Mouse (Mus musculus) cerebellum, adult 2 months (tissue): Measurements from ENCODE around the gene Brms1. TPM values are rescaled to one million over a fixed set of nuclear protein-coding genes. Genes with fewer than 3 reads are reported as not detected.

ENCODE experiments used
- DNase-seq, 2 experiments: peaks; one replicate each; pipeline ENCODE4 v3.0.0; 2021
- H3K27ac ChIP-seq: fragments of 200-500 bp; 2 replicates; pipeline ENCODE4 v1.5.1; 2012; ENCODE audit warnings: low read length, control low read depth, inconsistent platforms; ENCODE audit not compliant: insufficient read depth
- H3K27me3 ChIP-seq: fragments of 200-500 bp; 2 replicates; pipeline ENCODE4 v1.6.1; 2012; ENCODE audit warnings: inconsistent platforms, mild to moderate bottlenecking, low read length, moderate library complexity; ENCODE audit not compliant: control insufficient read depth, insufficient read depth
- H3K4me1 ChIP-seq: fragments of 200-500 bp; 2 replicates; pipeline ENCODE4 v1.6.1; 2011; ENCODE audit warnings: low read length; ENCODE audit not compliant: control insufficient read depth, insufficient read depth
- H3K4me3 ChIP-seq: fragments of 200-500 bp; replicated peaks from 2 replicates; pipeline ENCODE3; 2011; ENCODE audit warnings: mild to moderate bottlenecking, low read depth, low read length, control low read depth; ENCODE audit not compliant: insufficient read depth
- CTCF ChIP-seq: fragments of 200-500 bp; IDR thresholded peaks from 2 replicates; pipeline ENCODE4 v1.5.1; 2011; ENCODE audit warnings: low read depth, mild to moderate bottlenecking, control low read depth, low read length, moderate library complexity, borderline replicate concordance; ENCODE audit not compliant: insufficient read depth
- POLR2A ChIP-seq: fragments of 200-500 bp; IDR thresholded peaks from 2 replicates; pipeline ENCODE4 v1.6.1; 2011; ENCODE audit warnings: low read length, control low read depth, borderline replicate concordance; ENCODE audit not compliant: insufficient read depth
- WGBS: fragments of 180-500 bp; shearing (Covaris S2); methylation state at CpG from one replicate; pipeline ENCODE4 v1.1.7; 2018; 5-methylcytosine and 5-hydroxymethylcytosine counted together
- polyA plus RNA-seq: library from polyadenylated mRNA; depleted of rRNA; stranded (reverse); fragments of >200 nt; gene quantifications from 2 replicates; pipeline ENCODE4 v1.2.3, GENCODE M21; 2012

Brms1 gene
- polyA plus RNA-seq, 1 experiment: 20.8 TPM

DNA sequence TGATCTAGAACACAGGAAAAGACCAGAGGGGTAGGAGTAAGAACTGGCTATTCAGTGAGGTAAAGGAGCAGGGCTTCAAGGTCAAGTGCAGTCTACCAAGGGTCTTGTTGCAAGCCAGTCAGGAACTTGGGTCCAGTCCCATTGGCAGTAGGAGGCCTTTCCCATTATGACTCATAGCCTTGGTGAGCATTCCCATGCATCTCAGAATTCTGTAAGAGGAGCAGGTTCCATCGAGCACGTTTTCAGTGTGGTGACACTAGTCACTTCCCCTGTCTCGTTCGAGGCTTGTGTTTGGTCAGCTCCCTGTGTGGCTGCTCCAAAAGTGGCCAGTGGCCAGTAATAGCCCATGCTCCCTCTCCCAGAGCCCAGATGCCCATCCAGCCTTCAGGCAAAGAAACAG lies 4.4 kb downstream of the Brms1 start:
- Histone ChIP-seq H3K27me3 (no peaks in the 10 kb centered on the region), H3K4me1 (peaks cover 14% of the 10 kb centered on the region), H3K27ac (no peak overlapping the region), H3K4me3 (no peak overlapping the region)
- TF ChIP-seq CTCF: no peak
- no peak for TF ChIP-seq POLR2A
- 10% methylated on average over 4 of the region's 4 CpGs for WGBS
- DNase-seq: peak in 1 of 2 experiments; percentile 52

DNA sequence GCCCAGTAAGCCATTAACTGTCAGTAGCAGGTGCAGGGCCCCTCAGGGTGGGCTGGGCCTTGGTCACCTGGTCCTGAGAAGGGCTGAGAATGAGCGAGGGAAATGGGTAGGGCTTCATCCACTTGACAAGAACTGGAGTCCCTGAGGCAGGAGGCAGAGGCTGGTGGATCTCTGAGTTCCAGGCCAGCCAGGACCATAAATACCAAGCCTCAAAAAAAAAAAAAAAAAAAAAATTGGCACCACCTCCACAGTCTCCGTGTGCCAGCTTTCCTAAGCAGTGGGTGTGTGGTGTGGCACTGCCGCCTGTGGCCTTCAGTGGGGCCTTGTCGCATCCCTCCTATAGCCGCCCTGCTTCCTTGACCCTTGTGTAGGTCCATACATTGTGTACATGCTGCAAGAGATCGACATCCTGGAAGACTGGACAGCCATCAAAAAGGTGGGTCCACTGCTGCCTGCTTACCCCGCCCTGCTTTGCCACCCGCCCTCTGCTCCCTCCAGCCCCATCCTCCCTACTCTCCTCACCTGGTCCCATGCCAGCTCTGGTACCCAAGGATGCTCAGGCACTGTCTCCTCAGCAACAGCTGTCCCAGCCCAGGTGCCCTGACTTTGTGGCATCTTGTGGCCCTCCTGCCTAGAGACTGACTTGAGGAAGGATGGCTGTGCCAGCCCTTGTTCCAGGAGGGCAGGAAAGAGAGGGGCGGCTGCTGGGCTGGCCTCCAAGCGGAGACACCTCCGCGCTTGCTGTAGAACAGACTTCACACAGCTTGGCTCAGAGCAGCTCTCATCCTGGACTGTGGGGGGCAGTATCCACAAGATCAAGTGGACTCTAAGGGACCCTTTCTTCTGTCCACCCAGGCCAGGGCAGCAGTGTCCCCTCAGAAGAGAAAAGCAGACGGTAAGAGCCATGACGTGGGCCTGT lies 7.2 kb downstream of the Brms1 start:
- no peaks in the 10 kb centered on the region for H3K27me3 ChIP-seq
- H3K27ac ChIP-seq: no peak overlapping the region
- 54% methylated on average over 14 of the region's 14 CpGs for WGBS
- H3K4me3 ChIP-seq: no peak overlapping the region
- peaks cover 37% of the 10 kb centered on the region for H3K4me1 ChIP-seq
- 0 out of 2 replicates have a peak, but pooled peaks have one; percentile 13 for TF ChIP-seq CTCF
- no peak for TF ChIP-seq POLR2A
- DNase-seq: no peak

DNA sequence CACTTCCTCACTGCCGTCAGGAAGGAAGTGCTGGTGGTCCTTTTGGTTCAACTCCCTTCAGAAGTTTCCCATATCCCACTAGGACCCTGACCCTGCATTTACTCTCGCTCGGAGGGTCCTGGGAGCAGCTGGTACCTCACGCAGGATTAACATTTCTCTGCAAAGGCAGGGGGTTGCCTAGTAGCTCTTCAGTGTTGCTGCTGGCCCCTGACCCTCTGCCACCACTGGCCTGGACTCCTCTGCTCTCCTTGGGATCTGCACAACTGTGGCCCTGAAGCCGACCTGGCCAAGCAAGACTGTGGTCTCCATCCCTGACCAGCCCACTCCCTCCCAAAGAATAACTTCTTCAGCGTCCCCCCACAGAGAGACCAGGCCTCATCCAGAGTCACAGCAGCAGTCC lies 8.2 kb downstream of the Brms1 start:
- no peak for DNase-seq
- H3K27me3 ChIP-seq: no peaks in the 10 kb centered on the region
- peaks cover 40% of the 10 kb centered on the region for H3K4me1 ChIP-seq
- TF ChIP-seq POLR2A (no peak), CTCF (no peak)
- 78% methylated on average over 6 of the region's 6 CpGs for WGBS
- H3K27ac ChIP-seq: no peak overlapping the region
- no peak overlapping the region for H3K4me3 ChIP-seq

DNA sequence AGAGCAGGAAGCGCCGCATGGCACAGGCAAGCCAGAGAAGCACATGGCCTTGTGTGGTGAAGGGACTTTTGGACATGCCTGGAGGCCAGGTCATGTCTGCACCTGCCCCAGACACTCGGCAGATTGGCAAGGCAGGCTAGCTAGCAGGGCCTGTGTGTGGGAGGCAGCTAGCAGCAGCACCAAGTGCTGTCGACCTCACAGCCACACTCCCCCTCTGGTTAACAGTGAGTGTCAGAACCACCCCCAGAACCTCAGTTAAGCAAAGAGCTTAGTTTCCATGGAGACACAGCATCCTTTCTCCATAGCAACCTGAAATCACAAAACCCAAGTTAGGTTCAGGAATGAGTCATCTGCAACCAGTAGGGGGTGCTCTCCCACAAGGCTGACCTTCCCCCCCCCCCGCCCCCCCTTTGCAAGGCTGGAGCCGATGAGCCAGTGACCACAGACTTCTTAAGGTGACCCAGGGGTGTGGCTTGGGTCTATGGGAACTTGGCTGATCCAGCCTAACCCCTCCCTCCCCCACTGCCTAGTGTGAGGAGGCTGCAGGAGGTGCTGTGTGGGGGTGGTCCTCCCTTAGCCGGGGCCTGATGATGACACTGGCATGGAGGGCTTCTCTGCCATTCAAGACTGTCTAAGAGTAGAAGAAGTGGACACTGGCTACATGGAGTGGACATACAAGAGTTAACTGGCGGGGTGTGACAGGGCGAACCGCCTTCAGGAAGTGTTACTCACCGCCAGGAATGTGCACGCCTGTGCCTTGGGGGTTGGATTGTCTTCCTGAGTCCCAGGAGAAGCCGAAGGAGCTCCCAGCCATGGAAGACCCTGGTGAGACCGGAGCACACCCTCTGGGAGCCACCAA lies 9.1 kb downstream of the Brms1 start, which contains the start of gene Rin1:
TSS of gene Rin1 (plus strand) at position 435 of the 859 bp plus-strand sequence.
- no peak within 1 kb of the TSS for H3K4me3 ChIP-seq
- WGBS: 32% methylated on average over 14 of the region's 14 CpGs
- H3K27ac ChIP-seq: no peak within 1 kb of the TSS
- peak in 1 of 2 experiments; percentile 42 for DNase-seq
- H3K27me3 ChIP-seq: no peaks in the 10 kb centered on the region
- TF ChIP-seq CTCF (peak; percentile 39; the same call in 1 of the 2 replicates), POLR2A (no peak)
- peaks cover 40% of the 10 kb centered on the region for H3K4me1 ChIP-seq

DNA sequence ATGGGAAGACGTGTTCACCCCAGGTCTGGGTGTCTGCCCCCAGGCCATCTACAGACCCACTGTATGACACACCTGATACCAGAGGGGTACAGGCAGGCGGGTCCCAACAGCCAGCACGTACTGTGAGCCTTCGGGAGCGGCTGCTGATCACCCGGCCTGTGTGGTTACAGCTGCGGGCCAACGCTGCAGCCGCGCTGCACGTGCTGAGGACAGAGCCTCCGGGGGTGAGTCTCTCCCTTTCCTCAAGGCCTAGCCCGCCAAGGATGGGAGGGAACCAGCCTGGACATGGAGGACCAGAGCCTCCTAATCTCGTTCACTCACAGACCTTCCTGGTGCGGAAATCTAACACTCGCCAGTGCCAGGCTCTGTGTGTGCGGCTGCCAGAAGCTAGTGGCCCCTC lies 9.9 kb downstream of the Brms1 start:
- H3K27me3 ChIP-seq: no peaks in the 10 kb centered on the region
- H3K27ac ChIP-seq: no peak overlapping the region
- no peak overlapping the region for H3K4me3 ChIP-seq
- DNase-seq: peak in 1 of 2 experiments; percentile 43
- WGBS: 35% methylated on average over 17 of the region's 17 CpGs
- H3K4me1 ChIP-seq: peaks cover 40% of the 10 kb centered on the region
- TF ChIP-seq POLR2A (no peak), CTCF (no peak)

DNA sequence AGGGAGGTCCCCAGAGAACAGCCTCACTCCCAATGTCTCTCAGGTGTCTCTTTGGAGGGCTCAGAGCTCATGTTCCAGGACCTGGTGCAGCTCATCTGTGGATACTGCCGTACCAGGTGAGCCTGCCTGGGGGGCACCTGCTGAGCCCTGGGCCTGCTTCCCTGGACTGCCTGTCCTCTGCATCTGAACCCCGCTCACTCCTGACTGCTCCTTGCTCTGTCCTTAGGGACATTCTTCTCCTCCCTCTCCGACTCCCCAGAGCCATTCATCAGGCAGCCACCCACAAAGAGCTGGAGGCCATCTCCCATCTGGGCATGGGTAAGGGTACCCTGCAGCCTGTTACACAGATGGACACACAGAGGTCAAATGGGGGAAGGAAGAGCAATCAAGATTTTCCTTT lies 10.4 kb downstream of the Brms1 start:
- Histone ChIP-seq H3K4me3 (no peak overlapping the region), H3K4me1 (peaks cover 40% of the 10 kb centered on the region), H3K27ac (peak overlapping the region; percentile 26; the same call in 1 of the 2 replicates), H3K27me3 (no peaks in the 10 kb centered on the region)
- DNase-seq: peak; percentile 28 to 45
- TF ChIP-seq POLR2A: no peak
- TF ChIP-seq CTCF: no peak
- WGBS: 41% methylated on average over 3 of the region's 3 CpGs

DNA sequence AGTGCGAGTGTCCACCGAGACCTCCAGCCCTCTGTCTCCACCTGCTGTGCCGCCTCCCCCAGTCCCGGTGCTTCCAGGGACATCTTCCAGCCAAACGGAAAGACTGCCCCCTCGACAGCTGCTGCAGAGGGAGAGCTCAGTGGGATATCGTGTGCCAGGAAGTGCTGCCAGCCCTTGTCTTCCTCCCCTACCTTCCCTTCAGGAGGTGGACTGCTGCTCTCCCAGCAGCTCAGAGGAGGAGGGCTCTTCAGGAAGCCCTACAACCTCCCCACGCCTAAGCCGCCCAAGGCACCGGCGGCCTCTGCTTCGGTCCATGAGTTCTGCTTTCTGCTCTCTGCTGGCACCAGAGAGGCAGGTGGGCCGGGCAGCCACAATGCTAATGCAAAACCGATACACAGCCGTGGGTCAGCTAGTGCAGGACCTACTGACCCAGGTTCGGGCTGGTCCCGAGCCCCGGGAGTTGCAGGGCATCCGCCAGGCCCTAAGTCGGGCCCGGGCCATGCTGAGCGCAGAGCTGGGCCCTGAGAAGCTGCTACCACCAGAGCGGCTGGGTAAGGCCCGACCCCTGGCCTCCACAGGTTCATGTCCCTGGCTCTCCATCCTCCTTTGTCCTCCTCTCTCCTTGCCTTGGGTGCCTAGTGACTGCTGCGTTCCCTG lies 11.1 kb downstream of the Brms1 start:
- peak; percentile 56 to 62 for DNase-seq
- TF ChIP-seq CTCF: no peak
- TF ChIP-seq POLR2A: no peak
- Histone ChIP-seq H3K4me1 (peaks cover 40% of the 10 kb centered on the region), H3K27ac (peak overlapping the region; percentile 39), H3K27me3 (no peaks in the 10 kb centered on the region), H3K4me3 (peak overlapping the region; percentile 35)
- 27% methylated on average over 25 of the region's 25 CpGs for WGBS
